Mouse (Mus musculus) bone marrow macrophage, adult 2 months (primary cell): ENCODE data around the gene Plin4.

ENCODE experiments used
- CTCF ChIP-seq: IDR thresholded peaks from 2 replicates; pipeline ENCODE4 v1.5.1; 2012; ENCODE audit warnings: low read depth, mild to moderate bottlenecking, low read length, moderate library complexity
- POLR2A ChIP-seq: IDR thresholded peaks from 2 replicates; pipeline ENCODE4 v1.6.1; 2012; ENCODE audit warnings: mild to moderate bottlenecking, low read depth, low read length, borderline replicate concordance

- TF ChIP-seq CTCF (no peak), POLR2A (no peak)
These were observed 29.8 kb upstream of the Plin4 start for GRCm38 (mm10) chr17:56139355-56139754.
